In genomic region chrX:68554031-68554430, GRCm38 (mm10) we compare ENCODE assay signal across 15 mouse cellular contexts.
"Had no signal": no experiment of that assay in that cellular context is flagged by ENCODE, and none has a peak within 500 bp of the region (broad histone marks: within the 10 kb centered on the region; RNA-seq: fewer than 3 reads in every experiment).

No protein-coding gene starts in this region.

- H3K4me2 ChIP-seq: liver, embryonic 11.5 days; liver, embryonic 15.5 days had no signal

- DNase-seq: kidney, adult 8-10 months; kidney, postnatal 25 days; lung, adult 2 months; lung, postnatal 36 days; midbrain, embryonic 14.5 days; right cerebral cortex, adult 18-20 months; right cerebral cortex, postnatal 25 days had no signal

- H3K27ac ChIP-seq: left cerebral cortex, adult 2 months; limb, embryonic 10.5 days; liver, embryonic 15.5 days; midbrain, embryonic 10.5 days; stomach, postnatal 0 days had no signal

- H3K4me1 ChIP-seq: limb, embryonic 10.5 days; liver, embryonic 15.5 days; midbrain, embryonic 10.5 days had no signal

- H3K36me3 ChIP-seq: limb, embryonic 10.5 days; liver, embryonic 15.5 days; midbrain, embryonic 10.5 days had no signal

- H3K27me3 ChIP-seq: liver, embryonic 15.5 days had no signal

- H3K4me3 ChIP-seq: left cerebral cortex, adult 2 months; limb, embryonic 10.5 days; liver, embryonic 15.5 days; midbrain, embryonic 10.5 days; myocyte had no signal

- H3K9me3 ChIP-seq: limb, embryonic 10.5 days; liver, embryonic 15.5 days; midbrain, embryonic 10.5 days had no signal

- H3K9ac ChIP-seq: liver, embryonic 15.5 days had no signal

- ATAC-seq: lung, postnatal 0 days had no signal
